Mouse (Mus musculus): Measurements from ENCODE around the gene Smpd3. TPM values are rescaled to one million over a fixed set of nuclear protein-coding genes. Genes with fewer than 3 reads are reported as not detected.

Smpd3 gene
- 1 to 10 TPM in 1 of 2 experiments, under 1 TPM in 1; 0.43 to 1.1 TPM for total RNA-seq (2021)
- long read RNA-seq, experiment 1, full-length matches to known transcripts: 1 of 2 reads
- long read RNA-seq, experiment 1, partial matches to known transcripts: 0 of 2 reads
- long read RNA-seq, experiment 1, other reads (novel, unspliced or antisense): 1 of 2 reads
- long read RNA-seq, experiment 2, full-length matches to known transcripts: 1 of 1 reads
- long read RNA-seq, experiment 2, partial matches to known transcripts: 0 of 1 reads
- long read RNA-seq, experiment 2, other reads (novel, unspliced or antisense): 0 of 1 reads

DNA sequence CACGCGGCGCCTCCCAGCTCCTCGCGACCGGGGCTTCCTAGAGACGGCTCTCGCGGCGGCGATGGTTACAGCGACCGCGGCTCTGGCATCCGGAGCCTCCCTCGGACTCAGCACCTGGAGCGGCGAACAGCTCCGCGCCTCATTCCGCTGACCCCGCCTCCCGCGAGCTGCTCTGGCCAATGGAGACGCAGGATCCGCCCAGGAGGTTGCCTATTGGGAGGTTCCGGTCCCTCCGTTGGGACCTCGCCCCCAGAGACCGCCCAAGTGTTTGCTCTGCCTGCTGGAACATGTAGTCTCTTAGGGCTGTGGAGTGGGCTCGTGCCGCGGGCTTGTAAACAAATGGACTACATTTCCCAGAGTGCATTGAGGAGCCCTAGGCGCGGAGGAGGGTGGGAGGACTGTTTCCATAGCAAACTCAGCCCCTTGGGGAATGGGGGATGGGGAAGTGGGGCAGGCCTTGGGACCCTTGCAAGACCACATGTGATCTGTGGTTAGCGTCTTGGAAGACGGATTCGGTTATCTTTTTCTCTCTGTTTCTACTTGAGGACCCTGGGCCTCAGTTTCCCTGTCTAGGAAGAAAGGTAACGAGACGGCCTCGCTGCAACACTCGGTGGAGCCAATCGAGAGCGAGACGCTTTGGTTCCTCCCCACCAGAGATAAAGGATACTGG, at the start of gene Smpd3:
Smpd3 (minus strand) TSS at position 137 of the 670 bp plus-strand sequence.
- DNase-seq (ENCODE audit: low spot score): peak; percentile 97

DNA sequence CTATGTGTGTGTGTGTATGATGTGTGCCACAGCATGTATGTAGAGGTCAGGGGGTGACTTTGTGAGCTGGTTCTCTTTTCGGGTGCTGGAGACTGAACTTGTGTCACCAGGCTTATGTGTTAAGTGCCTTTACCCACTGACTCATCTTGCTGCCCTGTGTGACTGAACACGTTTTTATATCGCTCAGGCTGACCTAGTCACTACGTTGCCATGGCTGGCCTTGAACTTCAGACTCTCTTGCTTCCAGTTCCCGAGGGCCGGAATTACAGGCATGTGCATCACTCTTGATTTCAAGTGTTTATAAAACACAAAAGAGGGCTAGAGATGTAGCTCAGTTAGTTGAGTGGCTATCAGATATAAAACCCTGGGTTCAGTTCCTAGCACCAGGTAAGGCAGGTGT, 43.2 kb upstream of the Smpd3 start:
- no peak for DNase-seq (ENCODE audit: low spot score)

DNA sequence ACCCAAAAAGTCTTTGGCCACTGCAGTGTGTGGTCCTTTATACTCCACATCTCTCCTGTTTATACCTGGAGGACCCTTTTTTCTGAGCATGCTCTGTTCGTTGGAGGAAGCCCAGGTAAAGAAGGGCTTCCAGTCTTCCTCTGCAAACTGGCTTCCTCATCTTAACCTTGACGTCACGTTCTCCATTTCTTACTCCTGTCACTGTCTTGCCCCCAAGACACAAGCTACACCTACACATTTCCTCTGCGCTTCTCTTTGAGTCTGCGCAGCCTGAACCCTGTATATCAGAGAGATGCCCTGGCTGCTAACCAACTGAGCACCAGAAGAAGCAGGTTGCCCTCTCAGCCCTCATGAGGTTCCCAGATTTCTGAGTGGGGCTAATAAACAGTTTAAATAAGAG, 41.6 kb upstream of the Smpd3 start:
- DNase-seq (ENCODE audit: low spot score): no peak

DNA sequence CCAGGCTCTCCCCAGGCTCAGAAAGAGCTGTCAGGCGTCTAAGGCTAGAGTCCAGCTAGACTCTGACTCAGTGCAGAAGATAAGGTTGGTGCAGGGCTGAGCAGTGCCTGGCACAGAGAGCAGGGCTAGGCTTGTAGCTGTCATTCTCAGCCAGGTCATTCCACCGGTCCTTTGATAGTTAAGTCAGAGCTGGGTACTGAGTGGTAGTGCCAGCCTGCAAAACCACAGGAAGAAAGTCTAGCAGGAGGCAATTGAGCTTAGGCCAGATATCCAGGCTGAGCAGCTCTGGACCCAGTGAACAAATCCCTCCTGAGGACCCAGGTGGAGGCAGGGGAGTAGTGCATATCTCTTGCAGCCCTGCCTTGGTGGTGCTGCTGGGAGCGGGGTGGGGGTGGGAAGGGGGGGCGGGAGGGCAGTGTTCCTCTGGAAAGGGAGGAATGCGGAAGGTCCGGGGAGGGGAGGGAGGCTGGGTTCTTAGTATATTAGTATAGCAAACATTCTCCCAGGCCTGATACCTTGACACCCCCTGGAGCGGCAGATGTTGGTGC, 40.8 kb upstream of the Smpd3 start:
- DNase-seq (ENCODE audit: low spot score): no peak

DNA sequence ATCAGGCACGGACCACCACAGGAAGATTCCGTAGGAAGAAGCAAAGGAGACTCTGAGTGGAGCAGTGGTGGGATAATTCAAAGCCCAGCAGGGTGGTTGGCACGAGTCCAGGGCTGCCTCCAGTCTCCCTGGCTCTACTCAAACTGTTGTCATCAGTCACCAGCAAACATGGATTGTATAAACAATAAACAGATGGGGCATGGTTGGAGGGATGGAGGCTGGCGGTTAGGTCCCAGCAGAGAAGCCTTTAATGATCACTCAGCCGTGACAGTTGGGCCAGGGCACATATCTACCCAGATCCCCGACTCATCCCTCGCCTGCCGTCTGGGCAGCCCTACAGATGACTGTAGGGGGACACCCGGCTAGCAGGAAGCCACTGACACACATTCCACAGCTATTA, 39.1 kb upstream of the Smpd3 start:
- no peak for DNase-seq (ENCODE audit: low spot score)

DNA sequence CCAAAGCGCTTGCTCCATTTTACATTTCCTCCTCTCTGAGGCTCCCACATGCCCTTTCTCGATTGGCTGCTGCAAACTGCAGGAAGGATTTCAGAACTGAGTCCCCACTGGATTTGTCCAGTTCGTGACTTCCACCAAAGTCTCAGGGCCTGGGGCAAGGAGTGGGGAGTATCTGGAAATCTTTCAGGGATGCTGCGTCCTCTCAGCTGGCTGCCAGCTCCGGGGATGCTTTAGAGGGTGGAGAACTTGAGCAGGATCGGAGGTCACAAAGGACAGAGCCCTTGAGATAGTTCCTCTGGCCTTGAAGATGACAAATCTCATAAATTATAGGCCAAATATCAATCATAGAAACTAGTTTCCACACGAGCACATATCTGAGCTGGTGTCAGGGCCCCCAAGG, 38.2 kb upstream of the Smpd3 start:
- DNase-seq (ENCODE audit: low spot score): peak; percentile 39

DNA sequence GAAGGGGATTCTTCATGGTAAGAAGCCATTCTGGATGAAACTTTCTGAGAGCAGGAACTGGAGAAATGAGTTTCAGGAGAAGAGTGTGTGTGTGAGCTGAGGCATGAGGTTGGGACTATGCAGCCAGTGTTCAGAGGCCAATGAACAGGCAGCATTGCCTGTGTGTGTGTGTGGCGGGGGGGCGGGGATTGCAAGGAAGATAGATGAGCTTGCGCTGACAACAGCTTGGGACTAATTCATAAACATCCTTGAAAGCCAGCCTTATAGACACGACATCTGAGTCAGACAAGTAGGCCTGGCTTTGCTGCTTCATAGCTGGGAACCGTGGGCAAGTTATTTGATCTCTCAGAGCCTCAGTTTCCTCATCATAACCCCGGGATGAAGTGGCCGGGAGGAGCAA, 31.3 kb upstream of the Smpd3 start:
- DNase-seq (ENCODE audit: low spot score): no peak

DNA sequence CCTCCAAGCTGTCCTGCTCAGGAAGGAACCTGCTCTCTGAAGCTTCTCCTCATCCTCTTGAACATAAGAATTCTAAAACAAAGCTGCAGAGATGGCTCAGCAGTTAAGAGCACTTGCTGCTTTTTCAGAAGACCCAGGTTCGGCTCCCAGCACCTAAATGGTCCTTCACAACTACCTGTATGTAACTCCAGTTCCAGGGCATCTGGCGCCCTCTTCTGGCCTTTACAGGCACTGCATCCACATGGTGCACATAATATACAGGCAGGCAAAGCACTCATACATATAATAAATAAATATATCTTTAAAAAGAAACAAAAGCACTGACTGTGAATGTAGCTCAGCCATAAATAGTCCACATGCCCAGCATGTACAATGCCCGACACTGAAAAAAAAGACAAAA, 30.7 kb upstream of the Smpd3 start:
- DNase-seq (ENCODE audit: low spot score): no peak

DNA sequence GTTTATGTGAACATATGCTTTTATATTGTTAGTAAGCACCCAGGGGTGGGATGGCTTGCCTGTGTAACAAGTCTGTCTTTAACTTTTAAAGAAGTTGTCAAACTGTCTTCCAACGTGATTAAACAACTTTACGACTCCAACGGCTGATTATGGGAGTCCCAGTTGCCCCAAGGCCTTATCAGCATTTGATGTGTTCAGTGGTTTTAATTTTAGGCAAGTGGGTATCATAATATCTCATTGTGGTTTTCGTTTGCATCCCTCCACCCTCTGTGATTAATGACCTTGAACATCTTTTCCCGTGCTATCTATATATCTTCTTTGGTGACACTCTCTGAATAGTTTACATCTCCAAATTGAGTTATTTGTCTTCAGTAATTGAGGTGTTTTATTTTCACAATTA, 27.0 kb upstream of the Smpd3 start:
- DNase-seq (ENCODE audit: low spot score): no peak

DNA sequence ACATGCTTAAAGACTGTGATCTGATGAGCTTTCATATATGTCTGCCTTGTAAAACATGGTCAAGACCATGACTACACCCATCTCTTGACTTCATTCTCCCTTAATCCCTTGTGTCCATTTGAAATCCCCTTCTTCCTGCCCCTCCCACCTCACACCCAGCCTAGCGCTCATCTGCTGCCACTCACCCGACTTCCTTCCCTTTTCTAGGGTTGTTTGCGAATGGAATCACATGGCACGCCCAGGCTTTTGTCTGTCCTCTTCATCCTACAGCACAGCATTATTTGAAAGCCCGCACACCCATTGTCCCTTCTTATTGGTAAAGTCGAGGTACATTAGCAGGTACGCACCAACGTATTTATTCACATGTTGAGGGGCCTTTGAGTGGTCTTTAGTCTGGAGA, 26.5 kb upstream of the Smpd3 start:
- no peak for DNase-seq (ENCODE audit: low spot score)

DNA sequence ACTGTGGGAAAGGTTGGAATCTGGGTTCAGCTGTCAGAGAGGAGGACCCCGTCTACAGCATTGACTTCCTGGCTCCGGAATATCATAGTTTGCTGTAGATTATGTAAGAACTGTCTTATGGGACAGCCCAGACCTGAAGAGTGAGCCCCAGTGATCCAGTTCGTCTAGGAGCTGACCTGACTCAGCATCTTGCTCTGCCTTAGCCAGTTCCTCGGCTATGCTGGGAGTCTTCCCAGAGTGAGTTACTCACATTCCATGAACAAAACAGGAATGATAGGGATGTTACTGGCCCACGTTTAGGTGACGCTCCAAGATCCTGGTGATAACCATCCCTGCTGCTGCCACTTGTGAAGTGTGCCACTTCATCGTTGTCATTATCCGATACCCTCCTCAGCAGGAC, 25.5 kb upstream of the Smpd3 start:
- DNase-seq (ENCODE audit: low spot score): no peak

DNA sequence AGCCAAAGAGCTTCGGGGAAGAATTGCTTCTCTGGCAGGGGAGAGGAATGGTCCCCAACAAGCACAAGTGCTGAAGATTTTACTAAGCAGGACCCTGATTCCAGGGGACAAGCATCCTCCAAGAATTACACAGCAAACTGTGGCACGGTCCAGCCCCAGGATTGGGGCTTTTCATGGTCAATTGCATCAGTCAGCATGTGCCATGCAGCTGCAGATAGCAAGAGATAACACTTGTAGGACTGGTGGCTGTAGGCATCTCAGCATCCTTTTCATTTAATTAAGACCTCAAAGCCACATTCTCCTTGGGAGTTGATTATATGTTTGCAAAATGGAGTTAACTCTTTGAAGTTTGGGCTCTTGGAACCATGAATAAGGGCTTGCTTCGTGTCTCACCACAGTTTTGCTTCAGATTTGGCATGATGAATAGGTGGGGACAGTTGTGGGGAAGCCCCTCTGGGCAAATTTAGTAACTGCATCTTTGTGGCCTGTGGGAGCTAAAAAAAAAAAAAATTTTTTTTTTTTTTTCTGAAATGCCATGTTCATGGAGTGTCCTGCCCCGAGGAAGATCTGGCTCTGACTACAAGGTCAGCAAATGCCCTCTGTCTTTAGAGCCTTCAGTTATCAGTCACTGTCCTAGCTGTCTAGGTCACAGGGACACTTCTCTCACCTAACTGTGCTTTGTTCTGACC, 22.0 kb upstream of the Smpd3 start:
- DNase-seq (ENCODE audit: low spot score): no peak

DNA sequence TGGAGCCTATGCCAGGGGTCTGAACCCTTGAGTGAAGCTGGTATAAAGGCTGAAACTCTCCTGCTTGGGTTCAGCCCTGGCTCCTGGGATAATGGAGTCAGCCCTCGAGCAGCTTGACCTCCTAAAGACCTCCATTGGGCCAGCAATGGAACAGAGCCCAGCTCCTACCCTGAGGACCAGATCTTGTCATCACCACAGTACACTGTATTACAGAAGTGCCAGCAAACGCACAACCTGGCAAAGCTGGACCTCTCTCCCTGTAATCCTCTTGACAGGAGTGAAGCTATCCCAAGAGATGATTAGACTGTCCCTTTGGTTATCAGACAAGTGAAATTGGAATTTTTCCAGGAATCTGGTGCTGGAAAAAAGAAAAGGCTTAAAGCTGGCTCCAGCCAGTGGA, 13.3 kb upstream of the Smpd3 start:
- no peak for DNase-seq (ENCODE audit: low spot score)

DNA sequence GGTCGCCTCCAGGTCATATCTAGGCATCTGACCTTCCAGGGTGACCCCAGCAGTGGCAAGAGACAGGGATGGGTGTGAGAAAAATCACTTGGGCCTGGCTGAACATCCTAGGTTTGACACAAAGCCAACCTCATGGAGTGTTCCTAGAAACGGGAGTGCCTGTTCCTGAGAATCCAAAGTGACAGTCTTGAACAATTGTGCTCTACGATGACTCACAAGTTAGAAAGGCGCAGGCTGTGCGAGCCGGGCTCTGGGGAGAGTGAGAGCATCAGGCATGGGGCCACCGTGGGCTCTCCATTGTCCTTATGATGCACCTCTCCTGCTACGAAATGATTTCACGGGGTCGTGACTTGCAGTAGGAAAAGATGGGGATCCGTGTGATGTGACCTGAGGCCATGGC, 11.6 kb upstream of the Smpd3 start:
- peak; percentile 26 for DNase-seq (ENCODE audit: low spot score)

DNA sequence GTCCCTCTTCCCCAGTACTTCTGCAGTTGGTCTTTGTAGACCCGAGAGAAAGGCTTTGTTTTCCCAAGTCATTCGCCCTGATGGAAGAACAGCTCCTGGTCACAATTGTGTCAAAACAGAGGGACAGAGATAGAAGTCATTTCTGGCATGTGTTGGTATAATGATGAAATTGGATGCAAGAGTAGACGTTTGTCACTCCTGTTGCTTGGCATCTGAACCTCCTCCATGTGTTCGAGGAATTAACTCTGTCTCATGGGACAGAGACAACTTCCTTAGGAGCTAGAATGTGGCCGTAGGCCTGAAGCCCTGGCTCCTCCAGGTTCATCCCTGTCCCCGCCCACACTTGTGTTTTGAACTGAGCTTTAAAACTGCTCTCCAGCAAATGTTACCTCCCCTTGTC, 8.3 kb upstream of the Smpd3 start:
- DNase-seq (ENCODE audit: low spot score): no peak

DNA sequence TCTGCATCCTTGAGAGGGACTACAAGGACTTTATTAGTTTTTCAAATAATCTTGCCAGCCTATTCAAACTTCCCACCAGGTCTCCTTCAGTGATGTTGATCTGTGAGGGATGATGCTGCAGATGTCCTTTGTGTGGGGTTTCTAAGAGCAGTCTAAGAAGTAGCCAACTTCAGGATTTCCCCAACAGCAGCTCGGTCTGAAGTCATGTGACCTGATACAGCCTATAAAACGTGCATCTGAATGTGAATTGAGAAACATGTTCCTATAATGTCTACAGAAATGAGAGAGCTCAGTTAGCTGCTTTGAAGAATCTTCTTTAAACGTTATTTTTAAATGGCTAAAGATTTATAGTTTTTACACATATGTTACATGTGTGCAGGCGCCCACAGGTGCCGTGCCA, 5.7 kb upstream of the Smpd3 start:
- no peak for DNase-seq (ENCODE audit: low spot score)

DNA sequence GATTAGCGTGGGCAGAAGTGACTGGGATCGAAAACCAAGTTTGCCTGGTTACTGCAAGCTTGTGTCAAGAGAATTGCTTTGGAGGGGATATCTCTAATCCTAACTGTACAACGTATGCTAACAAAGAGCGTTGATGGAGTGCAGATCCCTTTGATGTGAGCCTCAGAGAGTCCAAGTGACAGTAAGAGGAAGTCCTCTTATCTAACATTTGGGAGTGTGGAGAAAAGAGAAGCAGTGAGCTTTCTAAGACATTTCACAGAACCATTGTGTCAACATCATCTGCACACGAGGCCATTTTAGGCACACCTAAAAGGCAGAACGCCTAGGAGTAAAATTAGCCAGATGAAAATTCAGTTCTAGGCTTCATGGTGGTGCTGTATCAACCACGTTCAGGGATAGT, 5.0 kb upstream of the Smpd3 start:
- no peak for DNase-seq (ENCODE audit: low spot score)

DNA sequence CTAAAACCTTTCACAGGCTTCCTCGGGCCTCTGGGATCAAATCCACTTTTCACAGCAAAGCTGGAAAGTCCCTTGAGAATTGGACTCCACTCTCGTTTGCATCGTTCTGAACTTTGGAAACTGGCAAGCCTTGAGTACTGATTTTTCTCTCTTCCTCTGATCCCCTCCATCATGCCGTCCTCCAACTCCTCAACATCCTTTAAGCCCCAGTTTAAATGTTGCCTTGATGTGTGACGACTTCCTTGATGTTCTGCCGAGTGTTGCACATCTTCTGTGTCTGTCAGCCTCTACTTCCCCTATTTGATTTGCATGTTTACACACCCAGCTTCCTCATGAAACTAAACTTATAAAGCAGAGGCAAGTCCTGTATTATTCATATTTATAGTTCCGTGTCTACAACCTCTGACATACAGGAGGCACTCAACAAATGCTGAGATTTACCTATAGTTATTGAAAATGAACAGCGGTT, 987 bp upstream of the Smpd3 start:
- DNase-seq (ENCODE audit: low spot score): no peak

DNA sequence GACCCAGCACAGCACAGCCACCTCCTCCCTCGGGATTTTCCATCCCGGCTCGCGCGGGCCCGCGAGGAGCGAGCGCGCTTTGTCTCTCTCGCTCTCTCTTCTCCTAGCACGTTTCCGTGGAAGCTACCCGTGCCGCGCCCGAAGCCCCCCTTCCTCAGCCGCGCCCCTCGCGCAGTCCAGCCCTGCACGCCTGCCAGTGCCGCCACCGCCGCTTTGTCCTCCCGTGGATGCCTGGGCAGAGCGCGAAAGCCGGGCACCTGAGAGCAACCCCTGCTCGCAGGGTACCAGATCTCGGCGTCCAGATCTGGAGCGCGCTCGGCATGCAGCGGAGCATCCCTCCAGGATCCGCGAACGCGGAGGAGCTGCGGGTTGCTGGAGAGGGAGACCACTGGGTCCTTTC, 1.2 kb downstream of the Smpd3 start:
- DNase-seq (ENCODE audit: low spot score): no peak

DNA sequence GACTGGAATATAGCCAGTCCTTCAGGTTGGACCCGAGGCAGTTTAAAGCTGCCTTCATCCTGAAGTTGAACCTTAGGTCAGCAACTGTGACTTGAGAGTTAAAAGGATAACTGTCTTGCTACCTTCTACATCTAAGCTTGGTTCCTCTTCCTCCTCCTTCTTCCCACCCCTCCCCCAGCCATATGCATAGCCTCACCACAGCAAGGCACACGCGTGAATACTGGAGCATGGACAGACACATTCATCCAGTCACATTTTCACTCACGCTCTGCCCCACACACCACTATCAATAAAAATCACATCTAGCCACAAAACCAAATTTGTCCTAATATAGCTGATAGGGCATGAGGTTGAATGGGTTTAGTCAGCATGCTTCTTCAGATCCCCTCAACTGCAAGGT, 1.8 kb downstream of the Smpd3 start:
- DNase-seq (ENCODE audit: low spot score): no peak

DNA sequence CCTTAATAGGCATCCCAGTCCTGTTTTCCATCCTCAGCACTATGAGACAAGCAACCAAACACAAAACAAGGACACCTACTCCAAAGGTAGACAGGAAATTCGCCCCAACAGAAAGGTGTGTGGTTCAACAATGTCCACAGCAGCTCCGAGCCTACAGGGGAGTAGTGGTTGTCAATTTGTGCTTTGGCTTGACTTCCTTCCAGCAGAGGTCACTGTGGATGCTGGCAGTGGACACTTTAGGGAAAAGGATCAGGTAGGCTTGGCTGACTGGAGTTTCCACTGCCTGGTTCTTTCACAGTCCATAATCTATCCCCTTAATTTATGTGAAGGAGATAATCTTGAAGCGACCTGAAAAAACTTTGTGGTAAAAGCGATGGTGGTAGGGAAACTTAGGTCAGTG, 2.6 kb downstream of the Smpd3 start:
- no peak for DNase-seq (ENCODE audit: low spot score)

DNA sequence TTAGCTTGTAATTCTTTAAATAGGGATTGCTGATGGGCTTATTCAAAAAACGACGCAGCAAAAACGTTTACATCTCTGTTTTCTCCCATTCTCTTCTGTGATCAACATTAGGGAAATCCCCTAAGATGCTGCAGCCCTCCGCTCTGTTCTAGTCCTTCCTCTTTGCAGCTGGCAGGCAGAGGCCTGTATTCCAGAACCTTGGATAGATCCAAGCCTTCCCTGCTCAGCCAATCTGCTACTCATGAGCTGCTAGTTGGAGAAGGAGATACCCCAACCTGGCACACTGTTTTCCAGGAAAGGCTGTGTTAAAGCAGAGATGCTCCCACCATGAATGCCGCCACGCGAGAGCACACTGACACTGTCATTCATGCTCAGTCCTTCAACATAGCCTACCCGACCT, 4.4 kb downstream of the Smpd3 start:
- DNase-seq (ENCODE audit: low spot score): no peak

DNA sequence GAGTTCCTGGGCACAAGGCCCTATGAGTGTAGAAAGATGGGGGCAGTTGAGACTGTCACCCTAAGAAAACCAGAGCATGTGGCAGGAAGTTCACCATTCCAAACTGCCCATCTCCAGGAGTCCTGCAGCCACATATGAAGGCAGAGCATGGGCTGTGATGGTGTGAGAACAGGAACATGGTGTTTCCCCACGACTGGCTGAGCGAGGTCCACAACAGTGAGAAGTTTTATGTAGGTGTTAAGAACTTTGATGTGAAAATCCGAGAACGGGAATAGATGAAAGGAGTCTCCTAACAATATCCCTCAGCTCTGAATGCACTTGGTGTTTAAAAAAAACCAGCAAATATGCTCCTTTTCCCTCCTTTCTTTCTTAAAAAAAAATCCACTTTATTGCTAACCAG, 5.3 kb downstream of the Smpd3 start:
- no peak for DNase-seq (ENCODE audit: low spot score)

Data from gastrocnemius, adult 18-20 months (tissue).